Mouse (Mus musculus) left cerebral cortex, postnatal 25 days (tissue): ENCODE data around the gene Olfr9. TPM values are rescaled to one million over a fixed set of nuclear protein-coding genes. Genes with fewer than 3 reads are reported as not detected.
A peak's percentile ranks its signal among the peaks of the same experiment; 100 is the strongest.
"Not testable (repeated sequence)": the region's sequence is repeated elsewhere in the genome, so short reads cannot be mapped to it uniquely, and the experiment has no call there.

Experiments
- DNase-seq, 2 experiments: peaks; one replicate each; pipeline ENCODE4 v3.0.0; 2022; ENCODE audit warnings: low spot score in 2 of 2, mixed read lengths in 1 of 2
- intact Hi-C: fragments of 180-260 bp; cut with DNase I; formaldehyde crosslinking; loops from one replicate; pipeline ENCODE4 v1.15.1; 2025
- total RNA-seq, 2 experiments: library from RNA; stranded (reverse); gene quantifications; 2 replicates each; pipeline ENCODE4 v1.2.3; 2021

Gene Olfr9
- total RNA-seq, 2 experiments from 2014 or later: not detected

DNA sequence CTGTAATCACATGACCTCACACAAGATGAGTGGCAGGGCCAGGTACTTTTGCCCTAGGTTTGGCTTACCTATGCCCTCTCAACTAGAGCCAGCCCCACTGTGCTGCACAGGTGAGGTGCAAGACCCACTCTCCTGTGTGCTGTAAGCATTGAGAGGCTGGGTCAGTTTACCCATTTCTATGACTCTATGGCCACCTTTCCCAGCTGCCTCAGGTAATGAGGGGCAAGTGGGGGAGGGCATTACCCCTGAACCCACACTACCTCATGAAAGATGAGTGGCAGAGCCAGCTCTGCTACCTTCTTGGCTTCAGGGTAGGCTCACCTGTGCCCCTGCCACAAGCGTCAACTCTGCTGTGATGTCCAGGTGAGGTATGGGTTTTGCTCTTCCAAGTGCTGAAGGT lies 6.6 kb downstream of the Olfr9 start:
- DNase-seq: no peak
- intact Hi-C loops: no loop called here

DNA sequence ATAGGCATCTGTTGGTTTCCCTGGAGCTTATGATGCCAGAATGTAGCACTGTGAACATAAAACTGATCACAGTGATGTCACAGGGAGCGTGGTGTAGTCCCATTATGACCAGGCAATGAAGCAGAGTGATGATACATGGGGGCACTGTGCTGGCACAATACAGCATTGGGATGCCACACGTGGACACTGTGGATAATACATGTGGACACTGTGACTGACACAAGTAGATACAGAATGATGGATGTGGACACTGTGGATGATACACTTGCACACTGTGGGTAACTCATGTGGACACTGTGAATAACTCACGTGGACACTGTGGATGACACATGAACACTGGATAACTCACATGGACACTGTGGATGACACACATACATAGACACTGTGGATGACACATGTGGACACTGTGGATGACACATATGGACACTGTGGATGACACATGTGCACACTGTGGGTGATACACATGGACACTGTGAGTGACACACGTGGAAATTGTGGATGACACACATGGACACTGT lies 7.4 kb downstream of the Olfr9 start:
- DNase-seq: no peak
- intact Hi-C loops: no loop called here

DNA sequence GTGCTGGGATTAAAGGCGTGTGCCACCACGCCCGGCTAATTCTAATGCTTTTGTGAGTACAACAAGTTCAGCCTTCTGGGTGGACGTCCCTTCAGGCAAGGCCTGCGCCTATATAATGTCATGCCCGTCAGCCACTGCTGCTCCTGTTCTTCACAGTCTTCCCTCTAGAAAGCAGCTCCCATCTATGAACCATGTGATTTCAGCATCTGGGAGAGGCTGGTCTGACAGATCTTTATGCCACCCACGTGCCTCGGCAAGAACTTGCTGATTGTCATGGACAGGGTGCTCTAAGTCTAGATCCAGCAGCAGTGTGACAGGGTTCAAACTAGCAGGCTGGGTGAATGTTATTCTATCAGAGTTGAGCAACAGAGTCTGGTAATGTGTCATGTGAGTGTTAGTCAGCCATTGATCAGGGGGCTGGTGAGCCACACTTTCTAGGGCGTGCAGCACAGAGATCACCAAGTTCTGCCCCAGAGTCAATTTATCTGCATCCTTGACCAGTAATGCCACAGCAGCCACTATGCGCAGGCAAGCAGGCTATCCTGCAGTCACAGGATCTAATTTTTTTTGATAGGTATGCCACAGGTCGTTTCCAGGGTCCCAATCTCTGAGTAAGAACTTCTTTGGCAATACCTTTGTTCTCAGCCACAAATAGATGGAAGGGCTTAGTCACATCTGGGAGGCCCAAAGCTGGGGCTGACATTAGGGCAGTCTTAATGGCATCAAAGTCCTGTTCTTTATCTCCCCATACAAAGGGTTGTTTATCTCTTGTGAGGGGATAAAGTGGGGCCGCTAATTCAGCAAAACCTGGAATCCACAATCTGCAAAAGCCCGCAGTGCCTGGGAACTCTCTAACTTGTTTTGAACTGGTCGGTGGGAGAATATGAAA lies 15.0 kb downstream of the Olfr9 start:
- intact Hi-C loops: no loop called here
- no peak for DNase-seq

DNA sequence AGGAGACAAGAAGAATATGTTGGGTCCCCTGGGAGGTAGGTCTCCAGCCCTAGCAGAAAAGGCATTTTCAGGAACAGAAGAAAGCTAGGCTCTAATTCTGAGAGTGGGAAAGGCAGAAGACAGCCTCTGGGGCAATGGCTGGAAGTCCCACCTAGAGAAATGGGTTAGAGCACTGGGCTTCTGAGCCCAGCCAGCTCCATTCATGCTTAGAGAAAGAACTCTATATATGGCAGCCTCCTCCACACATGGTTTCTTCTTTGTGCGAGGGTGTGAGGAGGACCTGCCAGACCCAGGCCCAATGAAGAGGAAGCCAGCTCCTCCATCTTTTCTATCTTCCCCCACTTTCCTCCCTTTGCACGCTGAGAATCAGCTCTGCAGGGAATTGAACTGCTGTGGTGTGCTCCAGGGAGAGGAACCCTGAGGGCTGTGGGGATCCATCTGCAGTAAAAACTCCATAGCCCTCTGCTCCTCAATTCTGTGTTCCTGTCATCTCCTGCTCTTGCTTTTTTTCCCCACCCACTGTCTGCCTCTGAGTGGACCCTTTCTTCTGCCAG lies 21.1 kb downstream of the Olfr9 start, which contains the start of gene Olfr763:
TSS of gene Olfr763 (plus strand) at position 504 of the 554 bp plus-strand sequence.
- intact Hi-C loops: no loop called here

DNA sequence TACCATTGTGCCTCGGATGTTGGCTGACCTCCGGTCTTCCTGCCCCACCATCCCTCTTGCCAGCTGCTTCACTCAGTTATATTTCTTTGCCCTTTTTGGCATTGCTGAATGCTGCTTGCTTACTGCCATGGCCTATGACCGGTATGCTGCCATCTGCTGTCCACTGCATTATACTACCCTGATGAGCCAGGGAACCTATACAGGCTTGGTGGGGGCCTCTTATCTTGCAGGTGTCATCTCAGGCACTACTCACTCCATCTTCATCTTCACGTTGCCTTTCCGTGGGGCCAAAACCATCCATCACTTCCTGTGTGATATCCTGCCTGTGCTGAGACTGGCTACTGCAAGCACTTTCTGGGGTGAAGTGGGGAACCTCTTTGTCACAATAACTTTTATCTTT lies 22.3 kb downstream of the Olfr9 start:
- DNase-seq, intact Hi-C loops: not testable (repeated sequence)

More for the DNA sequence above, 21.1 kb downstream of the Olfr9 start, which contains the start of gene Olfr763:
- DNase-seq: no peak

DNA sequence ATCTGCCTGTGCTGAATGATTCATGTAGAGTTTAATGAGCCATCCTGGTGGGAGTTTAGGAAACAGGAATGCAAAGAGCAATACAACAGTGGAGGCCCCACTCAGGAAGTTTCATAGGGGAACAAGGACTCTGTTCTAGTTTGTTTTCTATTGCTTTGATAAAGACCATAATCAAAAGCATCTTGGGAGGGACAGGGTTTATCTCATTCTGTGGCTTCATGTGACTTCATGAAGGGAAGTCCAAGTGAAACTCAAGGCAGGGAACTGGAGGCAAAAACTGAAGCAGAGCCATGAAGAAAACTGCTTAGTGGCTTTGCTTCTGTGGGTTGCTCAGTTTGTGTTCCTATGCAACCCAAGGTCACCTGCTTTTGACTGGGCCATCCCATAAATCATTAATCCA lies 25.2 kb downstream of the Olfr9 start:
- intact Hi-C loops: no loop called here
- DNase-seq: no peak

DNA sequence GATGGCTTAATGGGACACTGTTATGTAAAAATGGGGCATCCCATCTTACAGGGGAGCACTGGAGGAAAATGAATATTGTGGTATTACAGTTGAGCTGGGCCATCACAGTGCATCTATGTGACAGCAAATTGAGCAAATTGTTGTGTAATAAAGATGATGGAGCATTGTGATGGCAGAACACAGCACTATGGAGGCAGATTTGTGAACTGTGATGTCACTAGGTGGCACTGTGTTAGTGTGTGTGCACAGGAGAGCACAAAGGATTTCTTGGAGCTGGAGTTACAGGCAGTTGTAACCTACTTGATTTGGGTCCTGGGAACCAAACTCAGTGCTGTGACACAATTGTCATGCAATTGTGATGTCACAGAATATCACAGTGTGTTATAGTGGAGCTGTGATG lies 34.1 kb downstream of the Olfr9 start:
- no peak for DNase-seq
- intact Hi-C loops: no loop called here

DNA sequence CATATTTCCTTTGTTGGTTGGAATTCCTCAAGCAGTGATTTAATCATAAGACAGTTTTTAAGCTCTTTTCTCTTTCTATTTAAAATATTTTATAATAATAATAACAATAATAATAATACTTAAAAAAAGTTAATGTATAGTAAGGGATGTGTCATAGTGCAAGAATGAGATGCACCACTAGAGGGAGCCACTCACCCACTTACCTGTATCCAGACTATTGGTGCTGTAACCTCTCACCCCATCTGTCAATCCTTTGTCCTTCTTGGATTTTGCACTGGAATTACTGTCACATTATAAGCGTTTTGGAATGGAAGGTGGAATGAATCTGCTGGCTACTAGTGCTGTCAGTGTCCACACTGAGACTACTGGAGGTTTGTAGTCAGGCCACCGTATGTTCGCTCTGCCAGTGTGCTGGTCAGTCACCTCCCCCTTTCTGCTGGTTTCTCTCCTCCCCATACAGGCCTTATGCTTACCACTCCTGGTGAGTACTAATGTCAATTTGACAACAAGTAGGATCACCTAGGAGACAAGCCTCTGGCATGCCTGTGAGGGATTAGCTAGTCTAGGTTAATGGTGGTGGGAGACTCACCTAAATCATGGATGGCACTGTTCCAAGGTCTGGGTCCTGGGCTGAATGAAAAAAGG lies 36.9 kb downstream of the Olfr9 start:
- DNase-seq: peak; percentile 28 to 30
- intact Hi-C loops: loop anchor here (2.0 kb wide), 1 partner anchor 1067 kb away; no protein-coding TSS in a partner anchor

DNA sequence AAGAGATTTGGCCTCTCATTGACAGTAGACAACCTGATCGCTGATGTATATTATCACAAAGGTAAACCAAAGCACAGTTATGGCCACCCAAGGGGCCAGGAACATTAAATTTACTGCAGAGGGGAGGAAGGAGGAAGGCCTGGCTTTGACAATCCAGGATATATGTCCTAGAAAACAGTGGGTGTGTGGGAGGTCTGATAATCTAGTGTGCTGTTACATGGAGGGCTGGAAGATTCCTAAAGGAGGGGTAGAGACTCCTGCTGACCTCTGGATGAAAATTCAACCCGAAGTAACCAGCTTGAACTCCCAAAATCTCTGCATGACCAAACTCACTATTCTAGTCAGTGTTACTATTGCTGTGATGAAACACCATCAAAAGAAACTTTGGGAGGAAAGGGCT lies 39.1 kb downstream of the Olfr9 start:
- no peak for DNase-seq
- intact Hi-C loops: no loop called here

DNA sequence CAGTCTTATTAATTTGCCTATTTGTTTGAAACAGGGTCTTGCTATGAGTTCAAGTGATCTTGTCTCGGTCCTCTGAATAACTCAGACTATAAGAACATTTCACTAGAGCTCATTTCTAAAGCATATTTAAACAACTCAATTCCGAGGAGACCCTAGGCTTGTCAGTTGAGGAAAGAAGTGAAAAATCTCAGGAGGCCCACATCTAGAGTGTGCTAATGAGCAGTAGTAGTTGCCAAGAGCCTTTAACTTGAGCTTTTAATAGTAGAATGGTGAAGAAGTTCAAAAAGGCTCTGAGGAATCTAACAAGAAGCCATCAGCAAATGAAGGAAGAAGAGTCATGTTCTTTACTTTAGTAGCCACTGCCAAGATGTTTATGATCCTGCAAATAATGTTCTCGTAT lies 50.6 kb downstream of the Olfr9 start, which contains the start of gene Olfr764-ps1:
TSS of gene Olfr764-ps1 (minus strand) at position 101 of the 400 bp plus-strand sequence.
- DNase-seq: no peak
- intact Hi-C loops: no loop called here

Other genes starting within 250 kb of the Olfr9 start
- 1 to 10 TPM; 5.1 to 6.3 TPM for gene Dgka, start 244.6 kb upstream of the Olfr9 start, total RNA-seq
- gene Pym1, start 241.5 kb upstream of the Olfr9 start, total RNA-seq: 10 to 100 TPM; 28.8 to 29.5 TPM
- gene Mmp19, start 198.5 kb upstream of the Olfr9 start, total RNA-seq: under 1 TPM; 0.39 to 0.78 TPM
- gene Dnajc14, start 185.4 kb upstream of the Olfr9 start, total RNA-seq: 10 to 100 TPM; 65.6 to 66.1 TPM
- gene Tmem198b, start 185.1 kb upstream of the Olfr9 start, total RNA-seq: 10 to 100 TPM in 1 of 2 experiments, 1 to 10 TPM in 1; 8.8 to 10.2 TPM
- 10 to 100 TPM; 37.1 to 40.7 TPM for gene Sarnp, start 172.1 kb upstream of the Olfr9 start, total RNA-seq
- gene Ormdl2, start 167.8 kb upstream of the Olfr9 start, total RNA-seq: 1 to 10 TPM; 6.9 to 7.5 TPM
- 10 to 100 TPM; 12.8 to 14.9 TPM for gene Gdf11, start 97.7 kb upstream of the Olfr9 start, total RNA-seq
- gene Cd63, start 88.4 kb upstream of the Olfr9 start, total RNA-seq: 10 to 100 TPM; 65.0 to 74.0 TPM
- 1 to 10 TPM; 6.0 to 8.2 TPM for gene Rdh5, start 66.5 kb upstream of the Olfr9 start, total RNA-seq
- 10 to 100 TPM; 81.4 to 86.2 TPM for gene Bloc1s1, start 65.4 kb upstream of the Olfr9 start, total RNA-seq
- 10 to 100 TPM; 12.4 to 15.5 TPM for gene Itga7, start 55.6 kb upstream of the Olfr9 start, total RNA-seq
- gene Mettl7b, start 28.4 kb upstream of the Olfr9 start, total RNA-seq: not detected
- gene Olfr763, start 21.4 kb downstream of the Olfr9 start, total RNA-seq: not detected
- gene Olfr764-ps1, start 50.5 kb downstream of the Olfr9 start, total RNA-seq: not detected
- gene Olfr765, start 60.6 kb downstream of the Olfr9 start, total RNA-seq: not detected
- not detected for gene Olfr766-ps1, start 79.5 kb downstream of the Olfr9 start, total RNA-seq
- not detected for gene Olfr767, start 93.5 kb downstream of the Olfr9 start, total RNA-seq
- gene Olfr768, start 109.9 kb downstream of the Olfr9 start, total RNA-seq: not detected
- not detected for gene Olfr769, start 128.4 kb downstream of the Olfr9 start, total RNA-seq
- not detected for gene Olfr770, start 149.6 kb downstream of the Olfr9 start, total RNA-seq
- not detected for gene Olfr771, start 175.3 kb downstream of the Olfr9 start, total RNA-seq
- gene Olfr772, start 188.5 kb downstream of the Olfr9 start, total RNA-seq: not detected
- not detected for gene Olfr773, start 198.0 kb downstream of the Olfr9 start, total RNA-seq
- not detected for gene Olfr774, start 246.8 kb downstream of the Olfr9 start, total RNA-seq